Mouse (Mus musculus) spleen, adult 2 months (tissue): ENCODE data around the gene Tram2.

Experiments
- CTCF ChIP-seq: fragments of 200-500 bp; IDR thresholded peaks from 2 replicates; pipeline ENCODE4 v1.5.1; 2011; ENCODE audit warnings: mild to moderate bottlenecking, inconsistent platforms; ENCODE audit not compliant: insufficient read depth, insufficient read length, insufficient replicate concordance; ENCODE audit errors: extremely low read depth
- POLR2A ChIP-seq: fragments of 200-500 bp; IDR thresholded peaks from 2 replicates; pipeline ENCODE4 v1.6.1; 2011; ENCODE audit warnings: low read depth, low read length, inconsistent platforms

- TF ChIP-seq CTCF (no peak), POLR2A (no peak)
These were observed 18.3 kb upstream of the Tram2 start for GRCm38 (mm10) chr1:21097001-21097989.
